Mouse (Mus musculus) limb, embryonic 14.5 days (tissue): Measurements from ENCODE around the gene Plaur. TPM values are rescaled to one million over a fixed set of nuclear protein-coding genes. Genes with fewer than 3 reads are reported as not detected.
"Not testable (repeated sequence)": the region's sequence is repeated elsewhere in the genome, so short reads cannot be mapped to it uniquely, and the experiment has no call there.

Experiments used
- ATAC-seq: fragments of 200-750 bp; cut with Nextera tagmentation; 2 replicates; pipeline ENCODE4 v1.8.0; 2017; ENCODE audit warnings: low read depth, moderate number of reproducible peaks, moderate TSS enrichment; ENCODE audit not compliant: low FRiP score
- DNase-seq: peaks from one replicate; pipeline ENCODE4 v3.0.0-alpha.2; 2015; ENCODE audit warnings: low spot score
- H3K27ac ChIP-seq: fragments of 300-500 bp; sonication (generic); replicated peaks from 2 replicates; pipeline ENCODE4 v1.5.1; 2014; ENCODE audit warnings: low read depth, mild to moderate bottlenecking, low read length, moderate library complexity, mixed read lengths
- H3K27me3 ChIP-seq: fragments of 300-500 bp; sonication (generic); 2 replicates; pipeline ENCODE4 v1.6.1; 2014; ENCODE audit warnings: low read length, mixed read lengths; ENCODE audit not compliant: control insufficient read depth, insufficient read depth
- H3K36me3 ChIP-seq: fragments of 300-500 bp; sonication (generic); 2 replicates; pipeline ENCODE4 v1.6.1; 2014; ENCODE audit warnings: mild to moderate bottlenecking, low read length, moderate library complexity, mixed read lengths; ENCODE audit not compliant: control insufficient read depth, insufficient read depth
- H3K4me1 ChIP-seq: fragments of 300-500 bp; sonication (generic); 2 replicates; pipeline ENCODE4 v1.6.1; 2014; ENCODE audit warnings: antibody characterized with exemption, low read length, mixed read lengths; ENCODE audit not compliant: control insufficient read depth, insufficient read depth
- H3K4me2 ChIP-seq: fragments of 300-500 bp; sonication (generic); replicated peaks from 2 replicates; pipeline ENCODE4 v1.6.1; 2014; ENCODE audit warnings: low read depth, mild to moderate bottlenecking, low read length, moderate library complexity; ENCODE audit not compliant: severe bottlenecking
- H3K4me3 ChIP-seq: fragments of 300-500 bp; sonication (generic); replicated peaks from 2 replicates; pipeline ENCODE4 v1.5.1; 2014; ENCODE audit warnings: low read length
- H3K9ac ChIP-seq: fragments of 300-500 bp; sonication (generic); 2 replicates; pipeline ENCODE4 v1.6.1; 2014; ENCODE audit warnings: mild to moderate bottlenecking, low read depth, low read length, moderate library complexity; ENCODE audit not compliant: severe bottlenecking
- H3K9me3 ChIP-seq: fragments of 300-500 bp; sonication (generic); 2 replicates; pipeline ENCODE4 v1.6.1; 2016; ENCODE audit warnings: low read length; ENCODE audit not compliant: control insufficient read depth
- POLR2A ChIP-seq: fragments of 200-500 bp; IDR thresholded peaks from 2 replicates; pipeline ENCODE4 v1.8.0; 2012; ENCODE audit warnings: inconsistent platforms, mild to moderate bottlenecking, moderate library complexity, borderline replicate concordance; ENCODE audit not compliant: insufficient read depth, insufficient read length; ENCODE audit errors: extremely low read depth
- WGBS: fragments of 180-500 bp; shearing (Covaris S2); extraction: QIAGEN DNeasy Blood & Tissue Kit; methylation state at CpG from one replicate; pipeline ENCODE4 v1.1.7; 2014; 5-methylcytosine and 5-hydroxymethylcytosine counted together
- polyA plus RNA-seq, 2 experiments: library from polyadenylated mRNA; depleted of rRNA in 1 of 2; stranded (reverse) in 1 of 2; unstranded in 1 of 2; fragments of >200 nt; fragmentation: Nextera tagmentation in 1 of 2; extraction: Ambion mirVana in 1 of 2; gene quantifications; 2 replicates each; pipeline versions ENCODE4 v1.2.1 to v1.2.3; 2012 to 2014

The Plaur gene
- polyA plus RNA-seq, 2 experiments: 7.5 to 8.3 TPM

DNA sequence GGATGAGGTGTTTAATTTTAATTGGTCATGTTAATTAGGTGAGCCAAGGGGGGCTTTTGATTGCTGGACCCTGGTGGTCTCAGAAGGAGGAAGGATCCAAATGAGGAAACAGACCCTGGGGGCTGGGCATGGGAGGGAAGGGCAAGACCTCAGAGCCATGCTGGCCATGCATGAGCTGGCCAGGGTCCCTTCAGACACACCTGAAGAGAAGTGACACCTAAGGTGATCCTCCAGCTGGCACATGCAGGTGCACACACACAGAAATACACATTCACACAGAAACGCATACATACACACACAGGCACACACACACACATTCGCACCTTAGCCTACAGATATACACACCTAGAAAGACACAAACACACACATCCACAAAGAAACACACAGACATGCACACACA lies 17.4 kb downstream of the Plaur start:
- no peak overlapping the region for H3K9ac ChIP-seq
- no peaks in the 10 kb centered on the region for H3K36me3 ChIP-seq
- 100% methylated on average over 2 of the region's 2 CpGs for WGBS
- H3K9me3 ChIP-seq: no peaks in the 10 kb centered on the region
- no peaks in the 10 kb centered on the region for H3K4me1 ChIP-seq
- no peak overlapping the region for H3K4me3 ChIP-seq
- no peak overlapping the region for H3K4me2 ChIP-seq
- no peak for ATAC-seq
- peaks cover 9% of the 10 kb centered on the region; the same call in 1 of the 2 replicates for H3K27me3 ChIP-seq
- H3K27ac ChIP-seq: no peak overlapping the region
- DNase-seq: no peak
- TF ChIP-seq POLR2A: no peak

DNA sequence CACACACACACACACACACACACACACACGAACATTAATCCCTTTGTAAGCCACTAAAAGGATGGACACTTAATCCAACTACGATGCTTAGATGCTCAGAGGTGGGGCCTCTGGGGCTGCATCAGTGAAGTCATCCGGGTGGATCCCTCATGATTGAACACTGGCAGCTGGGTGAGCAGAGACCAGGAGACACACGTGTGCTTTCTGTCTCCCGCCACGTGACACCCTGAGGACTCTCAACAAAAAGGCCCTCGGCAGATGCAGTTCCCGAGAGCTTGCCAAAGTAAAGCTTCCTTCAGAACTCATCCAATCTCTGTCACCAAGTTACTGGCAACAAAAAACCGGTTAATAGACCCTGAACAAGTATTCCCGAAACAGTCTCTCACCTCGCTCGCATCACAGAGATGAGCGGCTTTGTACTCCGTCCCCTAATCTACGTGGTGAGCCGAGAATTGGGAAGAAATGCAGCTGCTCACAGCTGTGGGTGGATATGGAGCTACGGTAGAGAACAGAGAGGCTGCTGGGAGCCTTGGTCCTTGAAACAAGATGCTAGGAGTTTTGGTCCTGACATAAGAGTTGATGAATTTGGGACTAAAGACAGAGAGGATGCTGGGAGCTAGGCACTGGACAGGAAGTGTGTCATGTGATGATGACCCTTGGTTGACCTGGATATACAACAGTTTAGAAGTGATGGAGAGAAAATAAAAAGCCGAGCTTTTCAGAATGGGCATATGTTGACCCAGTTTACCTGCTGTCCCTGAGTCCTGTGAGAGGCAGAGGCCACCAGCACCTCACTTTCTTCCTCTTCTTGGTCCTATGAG lies 18.0 kb downstream of the Plaur start:
- TF ChIP-seq POLR2A: no peak
- Histone ChIP-seq H3K27ac (no peak overlapping the region), H3K4me2 (no peak overlapping the region), H3K4me1 (no peaks in the 10 kb centered on the region), H3K4me3 (no peak overlapping the region), H3K36me3 (no peaks in the 10 kb centered on the region), H3K27me3 (peaks cover 9% of the 10 kb centered on the region; the same call in 1 of the 2 replicates), H3K9ac (no peak overlapping the region), H3K9me3 (no peaks in the 10 kb centered on the region)
- ATAC-seq (no peak), DNase-seq (no peak)
- 61% methylated on average over 18 of the region's 18 CpGs for WGBS

DNA sequence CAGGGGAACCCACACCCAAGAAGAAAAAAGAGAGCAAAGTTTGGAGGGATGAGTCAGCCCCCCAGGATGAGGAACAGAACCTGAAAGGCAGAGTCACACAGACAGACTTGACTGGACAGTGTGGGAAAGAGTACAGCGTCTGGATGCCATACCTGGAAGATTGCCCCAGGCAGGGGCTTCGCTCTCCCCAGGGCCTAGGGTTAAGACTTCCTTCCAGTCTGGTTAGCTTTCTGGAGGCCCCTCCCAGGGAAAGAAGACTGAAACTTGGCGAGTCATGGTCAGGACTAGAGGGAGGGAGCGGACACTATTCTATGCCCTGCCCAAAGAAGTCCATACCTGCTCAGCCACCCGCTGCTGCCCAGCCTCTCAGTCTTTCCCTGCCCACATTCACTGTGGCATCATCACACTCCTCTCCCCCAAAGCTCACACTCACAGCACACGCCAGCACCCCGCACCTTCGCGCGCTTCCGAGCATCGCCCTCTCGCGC lies 18.7 kb downstream of the Plaur start:
- peaks cover 9% of the 10 kb centered on the region; the same call in 1 of the 2 replicates for H3K27me3 ChIP-seq

DNA sequence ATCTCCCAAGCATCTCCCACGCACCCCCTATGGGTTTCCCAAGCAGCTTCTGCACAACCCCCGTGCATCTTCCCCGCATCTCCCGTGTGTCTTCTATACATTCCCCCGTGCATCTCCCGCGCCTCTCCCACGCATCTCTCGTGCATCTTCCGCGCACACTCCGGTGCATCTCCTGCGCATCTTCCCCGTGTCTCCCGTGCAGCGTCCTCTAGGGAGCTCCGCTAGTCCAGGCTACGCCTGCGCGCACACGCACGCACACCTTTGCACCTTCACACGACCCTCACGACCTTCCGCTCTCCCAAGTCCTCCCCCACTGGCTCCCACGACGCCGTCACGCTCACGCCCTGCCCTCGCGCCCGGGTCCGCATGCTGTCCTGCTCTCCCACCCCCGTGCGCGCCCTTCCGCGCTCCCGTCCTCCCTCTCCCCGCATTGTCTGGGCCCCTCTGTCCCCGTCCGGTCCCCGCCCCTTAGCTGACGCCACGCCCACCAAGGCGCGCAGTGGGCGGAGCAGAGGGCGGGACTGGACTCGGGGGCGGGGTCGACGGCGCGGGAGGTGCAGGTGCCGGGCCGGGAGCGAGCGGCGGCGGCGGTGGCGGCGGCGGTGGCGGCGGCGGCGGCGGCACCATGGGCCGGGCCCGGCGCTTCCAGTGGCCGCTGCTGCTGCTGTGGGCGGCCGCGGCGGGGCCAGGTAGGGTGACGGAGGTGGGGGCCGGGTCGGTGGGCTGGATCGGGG lies 19.4 kb downstream of the Plaur start, which contains the start of gene Cadm4:
Gene Cadm4 (plus strand): TSS at position 550 of the 734 bp plus-strand sequence.
- under 1% methylated on average over 57 of the region's 83 CpGs for WGBS
- ATAC-seq (peak; percentile 91), DNase-seq (peak; percentile 72)
- Histone ChIP-seq H3K27me3 (peaks cover 9% of the 10 kb centered on the region; the same call in 1 of the 2 replicates), H3K36me3 (no peaks in the 10 kb centered on the region), H3K4me3 (peak within 1 kb of the TSS; percentile 63), H3K9me3 (no peaks in the 10 kb centered on the region), H3K9ac (peak within 1 kb of the TSS; percentile 66), H3K4me2 (peak within 1 kb of the TSS; percentile 96), H3K27ac (no peak within 1 kb of the TSS), H3K4me1 (no peaks in the 10 kb centered on the region)
- TF ChIP-seq POLR2A: peak; percentile 52; the same call in 1 of the 2 replicates

More for the DNA sequence above, 18.7 kb downstream of the Plaur start:
- Histone ChIP-seq H3K9me3 (no peaks in the 10 kb centered on the region), H3K36me3 (no peaks in the 10 kb centered on the region), H3K4me1 (no peaks in the 10 kb centered on the region), H3K27ac (no peak overlapping the region), H3K9ac (peak overlapping the region; percentile 66), H3K4me3 (peak overlapping the region; percentile 63), H3K4me2 (peak overlapping the region; percentile 96)
- DNase-seq (no peak), ATAC-seq (no peak)
- WGBS: 14% methylated on average over 14 of the region's 14 CpGs
- TF ChIP-seq POLR2A: no peak

DNA sequence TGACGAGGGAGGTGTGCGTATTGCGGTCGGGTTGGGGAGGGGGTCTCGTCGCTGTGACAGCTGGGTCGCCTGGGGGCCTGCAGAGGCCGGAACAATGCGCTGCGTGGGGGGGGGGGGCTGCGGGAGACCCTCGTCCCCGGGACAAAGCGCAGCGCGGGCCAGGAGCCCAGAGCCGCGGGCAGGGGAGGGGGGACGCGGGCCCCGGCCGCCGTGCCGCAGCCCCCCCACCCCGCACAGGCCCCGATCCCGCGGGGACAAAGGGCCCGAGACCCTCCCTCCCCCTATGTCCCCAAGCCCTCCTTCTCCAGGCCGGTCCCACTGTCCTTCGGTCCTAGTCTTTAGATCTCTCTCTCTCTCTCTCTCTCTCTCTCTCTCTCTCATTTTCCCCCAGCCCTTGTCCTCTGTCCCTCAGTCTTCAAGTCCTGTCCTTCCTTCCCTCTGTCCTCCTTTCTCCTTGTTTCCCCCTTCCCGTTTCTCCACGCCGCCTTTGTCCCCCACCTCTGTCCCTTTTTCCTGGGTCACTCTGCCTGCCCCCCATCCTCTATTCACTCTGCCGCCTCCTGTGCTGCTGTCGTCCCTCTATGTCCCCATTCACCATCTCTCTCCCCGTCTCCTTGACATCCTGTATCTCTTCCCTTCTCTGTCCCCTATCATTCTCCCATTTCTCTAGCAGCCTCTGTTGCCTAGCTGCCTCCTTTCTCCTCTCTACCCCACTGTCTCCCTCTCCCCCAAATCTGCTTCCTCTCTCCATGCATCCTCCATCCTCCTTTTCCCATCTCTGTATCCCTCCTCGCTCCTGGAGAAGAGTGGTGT lies 20.1 kb downstream of the Plaur start:
- ATAC-seq: no peak
- no peaks in the 10 kb centered on the region for H3K9me3 ChIP-seq
- peak overlapping the region; percentile 63 for H3K4me3 ChIP-seq
- H3K27ac ChIP-seq: no peak overlapping the region
- peak overlapping the region; percentile 66 for H3K9ac ChIP-seq
- no peak for DNase-seq
- peaks cover 9% of the 10 kb centered on the region; the same call in 1 of the 2 replicates for H3K27me3 ChIP-seq
- H3K4me2 ChIP-seq: peak overlapping the region; percentile 96
- WGBS: 3% methylated on average over 12 of the region's 38 CpGs
- TF ChIP-seq POLR2A: no peak
- H3K36me3 ChIP-seq: no peaks in the 10 kb centered on the region
- H3K4me1 ChIP-seq: no peaks in the 10 kb centered on the region

DNA sequence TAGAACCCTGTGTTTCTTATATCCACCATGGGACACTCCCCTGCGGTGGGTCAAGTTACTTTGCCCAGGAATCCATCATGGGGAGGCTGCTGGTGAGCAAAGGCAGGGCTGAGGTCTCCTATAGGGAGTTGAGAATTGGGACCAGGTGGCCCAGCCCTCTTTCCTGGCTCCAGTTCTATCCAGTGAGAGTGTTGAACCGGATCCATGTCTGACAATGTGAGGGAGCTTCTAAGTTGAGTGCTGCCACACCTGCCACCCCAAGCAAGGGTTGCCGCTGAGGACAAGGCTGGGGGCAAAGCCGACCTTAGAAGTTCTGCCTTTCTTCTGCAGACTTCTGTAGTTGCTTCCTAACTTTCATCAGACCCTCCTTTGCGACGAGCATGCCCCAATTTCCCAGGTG lies 21.0 kb downstream of the Plaur start:
- H3K9ac ChIP-seq, H3K4me1 ChIP-seq, H3K4me3 ChIP-seq, DNase-seq, H3K27ac ChIP-seq, H3K36me3 ChIP-seq, H3K4me2 ChIP-seq, ATAC-seq, H3K27me3 ChIP-seq, H3K9me3 ChIP-seq: not testable (repeated sequence)
- 41% methylated on average over 6 of the region's 6 CpGs for WGBS
